Mouse (Mus musculus): ENCODE measurements at regions not wholly inside any gene's neighbourhood (a gene's known extent, or its start where the extent isn't known, plus 50 kb on each side); places are given as distances from the start of the nearest gene placed in this dataset.

- intact Hi-C loops (cut with DNase I): no loop called here
Measured at GRCm38 (mm10) chr6:84393519-84394231, 200.0 kb downstream of the Cyp26b1 start.

DNA sequence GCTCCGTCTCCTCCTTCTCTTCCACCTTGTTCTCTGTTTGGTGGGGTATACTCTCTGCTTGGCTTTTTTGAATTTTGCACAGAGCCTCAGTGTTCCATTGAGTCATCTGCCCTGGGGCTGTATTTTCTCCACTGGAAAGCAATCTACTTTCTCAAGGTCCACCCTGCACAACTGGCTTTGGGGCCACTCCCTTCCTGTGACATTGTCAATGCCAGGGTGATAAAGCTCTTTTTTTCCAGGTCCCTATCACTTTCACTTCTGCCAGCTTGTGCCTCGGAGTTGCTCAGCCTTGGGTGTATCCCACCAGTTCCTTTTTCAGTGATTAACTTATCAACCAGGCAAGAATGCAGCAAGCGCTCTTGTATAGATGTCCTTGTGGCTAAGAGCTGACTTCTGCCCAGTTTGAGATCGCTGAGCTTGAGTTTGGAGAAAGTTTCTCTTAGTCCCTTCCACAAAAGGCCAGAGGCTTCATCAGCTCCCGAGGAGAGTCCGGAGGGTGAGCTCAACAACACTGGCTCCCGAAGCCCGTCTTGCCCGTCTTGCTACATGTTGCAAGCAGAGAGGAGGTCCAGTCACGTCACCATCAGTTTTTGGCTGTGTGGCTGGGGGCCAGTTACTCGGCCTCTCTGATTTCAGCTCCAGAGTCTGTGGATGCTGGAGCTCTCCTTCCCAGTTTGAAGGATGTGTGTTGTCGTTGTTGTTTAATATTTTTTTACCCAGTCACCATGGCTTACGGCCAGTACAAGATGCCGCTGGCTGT is 200.8 kb downstream of the Cyp26b1 start:
- no peak for DNase-seq
- intact Hi-C loops (cut with DNase I): no loop called here

More at GRCm38 (mm10) chr6:84393519-84394231, 200.0 kb downstream of the Cyp26b1 start:
- no peak for DNase-seq

GRCm38 (mm10) chr6:84391016-84391415 is 202.7 kb downstream of the Cyp26b1 start:
- intact Hi-C loops (cut with DNase I): no loop called here

DNA sequence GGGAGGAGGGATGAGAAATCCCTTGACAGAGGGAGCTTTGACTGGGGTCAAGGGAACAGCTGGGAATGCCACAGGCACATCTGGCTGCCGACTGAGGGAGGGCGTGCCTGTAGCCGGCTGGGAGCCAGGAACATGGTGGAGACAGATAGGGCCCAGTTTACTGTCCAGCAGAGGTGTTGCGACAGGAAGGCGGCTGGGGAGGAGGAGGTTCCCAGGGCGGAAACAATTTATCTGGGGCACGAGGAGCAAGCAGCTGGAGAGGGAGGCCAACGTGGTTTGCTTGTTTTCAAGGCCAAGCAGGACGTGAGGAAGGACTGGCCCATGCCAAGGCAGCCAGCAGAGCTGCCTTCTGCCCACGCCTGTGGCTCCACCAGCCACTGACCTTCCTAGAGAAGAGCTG is 208.0 kb downstream of the Cyp26b1 start:
- peak; percentile 56 to 60 for DNase-seq
- intact Hi-C loops (cut with DNase I): no loop called here

More at GRCm38 (mm10) chr6:84391016-84391415, 202.7 kb downstream of the Cyp26b1 start:
- no peak for DNase-seq

DNA sequence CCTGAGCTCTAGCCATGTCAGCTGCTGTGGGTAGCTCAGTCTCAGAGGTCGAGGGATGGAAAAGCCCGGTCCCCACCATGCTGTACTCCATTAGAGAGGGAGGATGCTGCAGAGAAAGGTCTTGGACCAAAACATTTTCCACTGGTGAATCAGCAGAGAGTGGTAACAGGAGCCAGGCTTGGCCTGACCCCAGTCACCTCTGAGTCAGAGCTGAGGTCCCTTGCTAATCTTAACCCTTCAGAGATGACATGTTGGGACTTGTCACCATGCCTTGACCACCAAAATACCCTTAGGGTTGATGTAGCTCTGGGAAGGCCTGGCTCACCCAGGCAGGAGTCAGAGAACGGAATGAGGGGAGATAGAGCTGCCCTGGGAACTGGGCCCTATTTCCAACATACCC is 210.0 kb downstream of the Cyp26b1 start:
- intact Hi-C loops (cut with DNase I): no loop called here
- no peak for DNase-seq

DNA sequence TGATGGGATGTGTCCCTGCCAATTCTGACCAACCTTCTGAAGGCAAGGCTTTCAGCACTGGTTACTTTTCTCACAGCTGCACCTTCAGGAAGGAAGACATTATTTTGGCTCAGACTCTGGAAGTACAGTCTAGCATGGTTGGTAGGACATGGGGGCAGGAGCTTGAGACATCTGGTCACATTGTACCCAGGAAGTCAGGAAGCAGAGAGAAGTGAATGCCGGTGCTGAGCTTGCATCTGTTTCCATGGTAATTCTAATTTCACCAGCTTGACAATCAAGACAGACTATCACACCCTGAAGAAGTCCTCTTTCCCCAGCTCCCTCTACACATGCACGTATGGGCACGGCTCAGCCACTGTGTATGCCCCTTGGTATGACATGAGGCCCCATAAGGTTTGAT is 210.6 kb downstream of the Cyp26b1 start:
- no peak for DNase-seq
- intact Hi-C loops (cut with DNase I): no loop called here

GRCm38 (mm10) chr6:84381571-84381970 is 212.1 kb downstream of the Cyp26b1 start:
- intact Hi-C loops (cut with DNase I): no loop called here

GRCm38 (mm10) chr6:84376666-84377065 is 217.0 kb downstream of the Cyp26b1 start:
- DNase-seq: peak in 1 of 2 experiments; percentile 14
- intact Hi-C loops (cut with DNase I): no loop called here

More at GRCm38 (mm10) chr6:84381571-84381970, 212.1 kb downstream of the Cyp26b1 start:
- DNase-seq: no peak

GRCm38 (mm10) chr6:84375498-84375897 is 218.2 kb downstream of the Cyp26b1 start:
- peak; percentile 51 to 66 for DNase-seq
- intact Hi-C loops (cut with DNase I): no loop called here

- intact Hi-C loops (cut with DNase I): no loop called here
- no peak for DNase-seq
Measured at GRCm38 (mm10) chr6:84366365-84366764, 227.3 kb downstream of the Cyp26b1 start.

DNA sequence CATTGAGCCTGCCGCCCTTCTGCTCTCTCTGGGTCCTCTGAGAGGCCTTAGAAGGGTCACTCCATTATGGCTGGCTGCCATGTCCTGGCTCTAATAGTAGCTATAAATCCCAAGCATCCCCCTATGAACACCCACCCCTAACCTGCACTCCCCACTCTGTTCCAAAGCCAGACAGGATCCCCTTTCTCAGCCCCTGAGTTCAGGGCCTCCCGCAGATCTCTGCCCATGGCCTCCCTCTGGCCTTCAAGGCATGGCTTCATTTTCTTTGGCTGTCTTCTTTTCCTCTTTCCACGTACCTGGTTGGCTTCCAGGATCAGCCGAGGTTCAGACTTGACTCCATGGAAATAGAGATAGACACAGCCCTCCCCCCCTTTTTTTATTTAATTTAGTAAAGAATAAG is 227.8 kb downstream of the Cyp26b1 start:
- no peak for DNase-seq
- intact Hi-C loops (cut with DNase I): no loop called here

- no peak for DNase-seq
- intact Hi-C loops (cut with DNase I): no loop called here
Measured at GRCm38 (mm10) chr6:84364964-84365363, 228.7 kb downstream of the Cyp26b1 start.

DNA sequence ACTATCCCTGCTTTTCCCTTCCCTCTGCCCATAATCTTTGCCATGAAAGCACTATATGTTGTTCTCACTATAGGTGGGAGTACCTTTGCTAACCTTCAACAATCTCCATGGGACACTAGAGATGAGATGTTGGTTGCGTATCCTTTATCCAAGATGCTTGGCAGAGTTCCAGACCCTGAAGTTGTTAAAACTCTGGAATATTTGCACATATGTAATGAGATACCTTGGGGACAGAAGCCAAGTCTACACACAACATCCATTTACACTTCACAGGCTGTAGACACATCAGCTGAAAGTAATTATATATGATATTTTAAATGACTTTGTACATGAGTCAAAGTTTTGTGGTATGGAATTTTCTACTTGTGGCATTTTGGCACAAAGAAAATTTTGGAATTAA is 231.4 kb downstream of the Cyp26b1 start:
- intact Hi-C loops (cut with DNase I): no loop called here
- no peak for DNase-seq

DNA sequence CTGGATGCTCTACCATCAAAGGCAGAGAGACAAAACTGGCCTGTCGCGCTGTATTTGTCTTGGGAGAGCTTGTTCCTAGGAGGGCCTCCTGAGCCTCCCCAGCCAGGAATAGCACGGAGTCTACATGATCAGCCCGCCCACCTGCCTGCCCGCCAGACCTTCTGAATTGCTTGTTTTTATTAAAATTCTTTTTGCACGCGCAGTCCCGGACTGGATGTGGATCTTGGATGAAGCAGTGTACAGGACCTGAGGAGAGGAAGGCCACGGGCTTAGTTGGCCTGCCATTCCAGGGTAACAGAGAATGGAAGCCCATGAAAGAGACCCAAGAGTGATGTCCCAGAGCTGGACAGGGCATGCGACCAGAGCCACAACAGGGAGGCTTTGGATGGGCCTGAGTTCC is 235.8 kb downstream of the Cyp26b1 start:
- intact Hi-C loops (cut with DNase I): no loop called here
- DNase-seq: no peak

GRCm38 (mm10) chr6:84353425-84354220 is 240.1 kb downstream of the Cyp26b1 start:
- peak in 1 of 2 experiments; percentile 8 for DNase-seq
- intact Hi-C loops (cut with DNase I): no loop called here

- intact Hi-C loops (cut with DNase I): no loop called here
- no peak for DNase-seq
Measured at GRCm38 (mm10) chr6:84344936-84345335, 248.8 kb downstream of the Cyp26b1 start.

DNA sequence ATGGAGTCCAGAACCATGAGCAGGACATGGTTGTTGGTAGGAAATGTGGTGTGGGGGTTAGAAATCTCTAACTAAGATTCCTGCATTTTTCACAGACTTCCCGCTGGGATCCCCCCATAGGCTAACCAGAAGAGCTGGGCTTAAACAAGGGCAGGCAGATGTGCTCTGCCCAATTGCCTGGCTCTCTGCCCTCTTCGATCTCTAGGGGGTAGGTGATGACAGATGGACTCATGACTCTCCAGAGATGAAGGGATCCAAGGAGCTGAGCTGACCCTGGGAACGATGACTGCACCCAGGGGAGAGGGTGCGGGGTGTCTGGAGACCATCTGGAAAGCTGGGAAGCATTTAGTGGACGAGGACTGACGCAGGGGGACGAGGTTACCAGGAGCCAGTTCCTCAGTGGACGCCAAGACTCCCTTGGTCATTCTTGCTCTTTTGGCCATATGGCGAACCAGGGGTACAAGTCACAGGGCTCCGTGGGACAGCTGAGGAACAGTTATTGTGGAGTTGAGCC is 260.0 kb downstream of the Cyp26b1 start:
- DNase-seq: no peak

GRCm38 (mm10) chr6:84329106-84329505 is 264.6 kb downstream of the Cyp26b1 start:
- intact Hi-C loops (cut with DNase I): no loop called here
- no peak for DNase-seq

More for the DNA sequence above, 260.0 kb downstream of the Cyp26b1 start:
- intact Hi-C loops (cut with DNase I): no loop called here

DNA sequence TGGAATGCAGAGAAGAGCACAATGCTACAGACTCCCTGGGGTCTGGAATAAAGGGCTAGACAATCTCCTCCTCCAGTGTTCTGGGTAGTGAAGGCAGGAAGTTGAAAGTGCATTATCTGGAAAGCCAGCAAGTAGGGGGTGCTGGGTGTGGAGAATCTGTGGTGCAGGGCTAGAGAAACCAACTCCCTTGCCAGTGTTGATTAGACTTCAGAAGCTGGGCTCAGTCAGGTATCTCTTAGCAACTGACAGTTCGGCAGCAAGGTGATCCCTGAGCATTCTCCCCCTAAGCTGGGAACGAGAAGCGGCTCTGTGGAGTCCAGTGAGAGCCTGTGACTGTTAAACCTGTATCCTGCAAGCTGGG is 265.7 kb downstream of the Cyp26b1 start:
- DNase-seq: no peak
- intact Hi-C loops (cut with DNase I): no loop called here

- DNase-seq: no peak
- intact Hi-C loops (cut with DNase I): no loop called here
Measured at GRCm38 (mm10) chr6:84327306-84328029, 266.2 kb downstream of the Cyp26b1 start.

Data from heart, postnatal 14 days (tissue).